Mouse (Mus musculus) embryonic facial prominence, embryonic 10.5 days (tissue): Measurements from ENCODE around the gene Map6. TPM values are rescaled to one million over a fixed set of nuclear protein-coding genes. Genes with fewer than 3 reads are reported as not detected.

Source experiments
- DNase-seq: peaks from one replicate; pipeline ENCODE4 v3.0.0-alpha.2; 2017; ENCODE audit warnings: low spot score
- H3K27ac ChIP-seq: fragments of 300-500 bp; sonication (generic); replicated peaks from 2 replicates; pipeline ENCODE4 v1.5.1; 2016; ENCODE audit warnings: mild to moderate bottlenecking
- H3K27me3 ChIP-seq: fragments of 300-500 bp; sonication (generic); replicated peaks from 2 replicates; pipeline ENCODE4 v1.6.1; 2016; ENCODE audit warnings: low read depth, mild to moderate bottlenecking; ENCODE audit not compliant: poor library complexity, severe bottlenecking
- H3K36me3 ChIP-seq: fragments of 300-500 bp; sonication (generic); replicated peaks from 2 replicates; pipeline ENCODE4 v1.6.1; 2016; ENCODE audit warnings: mild to moderate bottlenecking, moderate library complexity
- H3K4me1 ChIP-seq: fragments of 300-500 bp; sonication (generic); 2 replicates; pipeline ENCODE4 v1.6.1; 2016
- H3K4me3 ChIP-seq: fragments of 300-500 bp; sonication (generic); 2 replicates; pipeline ENCODE4 v1.5.1; 2016; ENCODE audit warnings: mild to moderate bottlenecking, moderate library complexity
- H3K9me3 ChIP-seq: fragments of 300-500 bp; sonication (generic); 2 replicates; pipeline ENCODE4 v1.6.1; 2016; ENCODE audit warnings: mild to moderate bottlenecking
- WGBS: fragments of 180-500 bp; shearing (Covaris S2); methylation state at CpG from one replicate; pipeline ENCODE4 v1.1.7; 2016; 5-methylcytosine and 5-hydroxymethylcytosine counted together
- polyA plus RNA-seq: library from polyadenylated mRNA; unstranded; fragments of >200 nt; fragmentation: Nextera tagmentation; extraction: Ambion mirVana; gene quantifications from 2 replicates; pipeline ENCODE4 v1.2.1, GENCODE M21; 2016

The Map6 gene
- polyA plus RNA-seq, 1 experiment from 2014 or later = 10.2 TPM

DNA sequence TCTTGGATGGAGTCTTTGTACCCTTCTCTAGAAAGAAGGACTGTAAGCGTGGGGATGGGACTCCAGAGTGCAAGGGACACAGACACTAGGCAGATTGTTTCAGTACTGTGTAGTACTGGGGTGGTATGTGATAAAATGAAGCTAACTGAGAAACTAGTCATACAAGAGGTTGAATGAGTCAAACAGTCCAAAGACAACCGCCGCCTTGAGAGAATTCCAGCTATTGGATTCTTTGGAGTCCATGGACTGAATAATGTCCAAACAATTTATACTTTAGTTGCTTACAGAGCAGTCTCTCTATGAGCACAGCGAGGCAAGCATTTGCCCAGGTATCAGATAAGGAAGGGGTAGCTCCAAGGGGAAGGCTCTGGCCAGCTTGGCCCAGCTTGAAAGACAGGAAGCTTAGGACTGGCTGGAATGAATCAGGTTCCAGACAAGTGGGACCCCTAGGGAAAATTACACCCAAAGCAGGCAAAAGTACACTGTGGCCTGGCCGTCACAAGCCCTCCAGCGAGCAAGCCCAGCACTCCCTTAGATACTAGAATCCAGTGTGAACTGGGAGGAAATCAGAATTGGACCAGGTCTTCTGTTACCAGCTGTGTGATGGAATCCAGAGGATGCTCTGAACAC lies 55.6 kb downstream of the Map6 start:
- no peak for DNase-seq
- Histone ChIP-seq H3K4me3 (no peak overlapping the region), H3K4me1 (peaks cover 52% of the 10 kb centered on the region), H3K27me3 (peaks cover 45% of the 10 kb centered on the region), H3K27ac (no peak overlapping the region), H3K9me3 (no peaks in the 10 kb centered on the region), H3K36me3 (no peaks in the 10 kb centered on the region)
- 84% methylated on average over 6 of the region's 6 CpGs for WGBS

GRCm38 (mm10) chr7:99323321-99323700 lies 56.1 kb downstream of the Map6 start:
- Histone ChIP-seq H3K36me3 (no peaks in the 10 kb centered on the region), H3K27ac (no peak overlapping the region), H3K4me1 (peaks cover 50% of the 10 kb centered on the region), H3K9me3 (no peaks in the 10 kb centered on the region), H3K27me3 (peaks cover 44% of the 10 kb centered on the region), H3K4me3 (no peak overlapping the region)
- WGBS = 91% methylated on average over 9 of the region's 9 CpGs
- no peak for DNase-seq

DNA sequence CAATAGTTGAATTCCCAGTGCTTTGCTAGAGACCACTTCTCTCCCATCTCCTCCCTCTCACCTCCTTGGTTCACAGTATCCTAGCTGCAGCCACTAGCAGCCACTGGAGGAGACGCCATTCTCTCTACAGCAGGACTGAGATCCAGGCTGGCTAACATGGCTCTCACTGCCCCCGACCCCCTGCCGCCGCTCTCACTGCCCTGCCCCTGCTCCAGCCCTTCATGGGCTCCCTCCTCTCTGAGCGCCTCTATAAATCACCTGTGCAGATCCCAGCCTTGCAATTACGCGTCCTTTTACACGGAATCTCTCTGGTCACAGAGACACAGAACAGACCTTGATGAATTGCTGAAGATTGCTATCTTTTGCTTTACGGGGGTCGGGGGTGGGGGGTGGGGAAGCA lies 57.6 kb downstream of the Map6 start:
- Histone ChIP-seq H3K27ac (no peak overlapping the region), H3K36me3 (no peaks in the 10 kb centered on the region), H3K4me1 (peaks cover 50% of the 10 kb centered on the region), H3K27me3 (peaks cover 44% of the 10 kb centered on the region), H3K9me3 (no peaks in the 10 kb centered on the region), H3K4me3 (no peak overlapping the region)
- WGBS = 35% methylated on average over 10 of the region's 10 CpGs
- DNase-seq = no peak

DNA sequence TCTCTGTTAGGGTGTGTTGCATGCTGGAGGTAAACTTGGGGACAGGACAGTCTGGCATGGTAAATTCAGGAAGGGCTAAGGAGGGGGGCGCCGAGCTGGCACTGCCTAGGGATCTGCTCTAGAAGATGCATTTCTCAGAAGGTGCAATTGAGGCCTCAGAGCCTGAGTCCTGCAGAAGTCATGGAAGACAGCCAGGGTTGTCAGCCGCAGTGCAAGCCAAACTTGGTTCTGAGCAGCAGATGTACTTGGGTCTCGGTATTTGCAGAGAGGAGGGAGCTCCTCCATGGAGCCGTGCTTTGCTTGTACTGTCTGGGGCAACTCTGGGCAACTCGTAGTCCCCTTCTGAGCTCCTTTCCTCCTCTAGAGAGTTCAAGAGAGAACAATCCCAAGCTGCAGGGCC lies 58.9 kb downstream of the Map6 start:
- H3K36me3 ChIP-seq = no peaks in the 10 kb centered on the region
- 72% methylated on average over 6 of the region's 6 CpGs for WGBS
- no peak for DNase-seq
- H3K9me3 ChIP-seq = no peaks in the 10 kb centered on the region
- no peak overlapping the region for H3K4me3 ChIP-seq
- peaks cover 37% of the 10 kb centered on the region for H3K27me3 ChIP-seq
- H3K27ac ChIP-seq = no peak overlapping the region
- H3K4me1 ChIP-seq = peaks cover 38% of the 10 kb centered on the region

DNA sequence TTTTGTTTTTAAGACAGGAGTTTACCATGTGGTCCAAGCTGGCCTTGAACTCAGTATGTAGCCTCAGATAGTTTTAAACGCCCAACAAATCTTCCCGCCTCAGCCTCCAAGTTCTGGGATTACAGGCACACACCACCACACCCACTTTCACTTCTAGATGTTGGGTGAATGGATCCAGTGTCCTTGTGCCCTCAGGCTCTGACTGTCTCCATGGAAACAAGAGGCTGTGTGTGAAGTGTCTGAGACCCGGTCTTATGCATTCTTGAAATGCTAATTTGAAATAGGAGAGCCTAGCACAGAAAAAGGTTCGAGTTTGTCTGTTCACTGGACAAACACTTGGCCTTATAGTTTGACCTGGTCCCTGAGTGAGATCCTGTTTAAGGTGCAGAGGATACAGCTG lies 61.6 kb downstream of the Map6 start:
- Histone ChIP-seq H3K27me3 (peaks cover 26% of the 10 kb centered on the region), H3K4me1 (peaks cover 36% of the 10 kb centered on the region), H3K9me3 (no peaks in the 10 kb centered on the region), H3K27ac (0 out of 2 replicates have a peak overlapping the region, but pooled peaks have one; percentile 37), H3K4me3 (no peak overlapping the region), H3K36me3 (no peaks in the 10 kb centered on the region)
- WGBS = 54% methylated on average over 4 of the region's 4 CpGs
- peak; percentile 54 for DNase-seq

DNA sequence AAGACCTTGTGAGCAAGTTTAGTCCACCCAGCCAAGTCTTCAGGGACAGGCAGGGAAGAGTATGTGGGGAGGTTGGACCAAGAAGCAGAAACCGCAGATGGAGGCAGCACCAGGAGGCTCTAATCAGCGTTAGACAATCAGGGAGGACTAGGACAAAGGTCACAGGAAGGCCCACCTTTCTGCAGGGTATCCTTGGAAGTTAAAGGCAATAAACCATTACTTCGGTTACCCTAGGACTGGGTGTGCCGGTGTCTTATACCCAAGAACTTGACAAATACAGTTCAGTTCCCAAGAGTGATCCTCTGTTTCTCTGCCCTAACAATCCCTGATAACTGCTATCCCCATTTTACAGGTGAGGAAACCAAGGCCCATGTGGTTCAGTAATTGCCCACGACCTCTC lies 62.8 kb downstream of the Map6 start:
- H3K9me3 ChIP-seq = no peaks in the 10 kb centered on the region
- H3K4me1 ChIP-seq = peaks cover 29% of the 10 kb centered on the region
- H3K27ac ChIP-seq = no peak overlapping the region

GRCm38 (mm10) chr7:99332774-99333480 lies 65.7 kb downstream of the Map6 start:
- Histone ChIP-seq H3K9me3 (no peaks in the 10 kb centered on the region), H3K27ac (peak overlapping the region; percentile 60; the same call in 1 of the 2 replicates), H3K4me3 (no peak overlapping the region), H3K4me1 (peaks cover 19% of the 10 kb centered on the region), H3K27me3 (no peaks in the 10 kb centered on the region), H3K36me3 (peaks cover 11% of the 10 kb centered on the region; the same call in 1 of the 2 replicates)
- DNase-seq = peak; percentile 91
- 46% methylated on average over 12 of the region's 12 CpGs for WGBS

More for the DNA sequence above, 62.8 kb downstream of the Map6 start:
- Histone ChIP-seq H3K36me3 (no peaks in the 10 kb centered on the region), H3K4me3 (no peak overlapping the region), H3K27me3 (peaks cover 16% of the 10 kb centered on the region)
- DNase-seq = no peak
- 84% methylated on average over 5 of the region's 5 CpGs for WGBS

GRCm38 (mm10) chr7:99340736-99341135 lies 73.5 kb downstream of the Map6 start:
- peaks cover 10% of the 10 kb centered on the region; the same call in 1 of the 2 replicates for H3K4me1 ChIP-seq
- no peak overlapping the region for H3K4me3 ChIP-seq
- 82% methylated on average over 8 of the region's 8 CpGs for WGBS
- no peaks in the 10 kb centered on the region for H3K27me3 ChIP-seq
- peaks cover 63% of the 10 kb centered on the region for H3K36me3 ChIP-seq
- H3K27ac ChIP-seq = no peak overlapping the region
- H3K9me3 ChIP-seq = no peaks in the 10 kb centered on the region
- no peak for DNase-seq

- no peaks in the 10 kb centered on the region for H3K9me3 ChIP-seq
- no peaks in the 10 kb centered on the region for H3K27me3 ChIP-seq
- no peak overlapping the region for H3K27ac ChIP-seq
- WGBS = 84% methylated on average over 4 of the region's 4 CpGs
- no peak overlapping the region for H3K4me3 ChIP-seq
- no peak for DNase-seq
- peaks cover 80% of the 10 kb centered on the region for H3K36me3 ChIP-seq
- peaks cover 14% of the 10 kb centered on the region; the same call in 1 of the 2 replicates for H3K4me1 ChIP-seq
These were observed 76.3 kb downstream of the Map6 start for GRCm38 (mm10) chr7:99343577-99343976.

DNA sequence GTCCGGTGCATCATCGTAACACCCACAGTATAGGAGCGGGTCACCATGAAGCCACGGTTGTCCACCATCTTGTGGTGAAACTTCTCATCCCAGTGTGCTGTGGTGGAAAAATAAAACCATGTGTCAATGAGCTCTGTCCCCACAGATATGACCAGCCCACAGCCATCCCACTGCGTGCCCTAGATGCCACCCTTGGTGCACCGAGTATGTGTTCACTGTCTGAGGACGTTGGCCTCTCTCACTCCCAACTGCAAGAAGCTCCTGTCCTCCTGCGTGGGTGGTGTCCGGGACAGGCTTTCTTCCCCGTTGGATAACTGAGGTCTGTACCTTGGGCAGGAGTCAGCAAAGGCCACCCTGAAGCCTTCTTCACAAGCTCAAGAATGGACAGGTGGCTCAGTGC lies 80.0 kb downstream of the Map6 start:
- Histone ChIP-seq H3K4me3 (no peak overlapping the region), H3K4me1 (peaks cover 42% of the 10 kb centered on the region), H3K27ac (no peak overlapping the region), H3K27me3 (no peaks in the 10 kb centered on the region), H3K36me3 (peaks cover 88% of the 10 kb centered on the region), H3K9me3 (no peaks in the 10 kb centered on the region)
- 96% methylated on average over 10 of the region's 10 CpGs for WGBS
- no peak for DNase-seq

- DNase-seq = no peak
- peaks cover 58% of the 10 kb centered on the region for H3K4me1 ChIP-seq
- H3K9me3 ChIP-seq = no peaks in the 10 kb centered on the region
- no peaks in the 10 kb centered on the region for H3K27me3 ChIP-seq
- H3K4me3 ChIP-seq = peak overlapping the region; percentile 8; the same call in 1 of the 2 replicates
- 95% methylated on average over 26 of the region's 26 CpGs for WGBS
- peaks cover 73% of the 10 kb centered on the region for H3K36me3 ChIP-seq
- H3K27ac ChIP-seq = no peak overlapping the region
These were observed 81.6 kb downstream of the Map6 start for GRCm38 (mm10) chr7:99348883-99349282.

GRCm38 (mm10) chr7:99349782-99350720 lies 82.8 kb downstream of the Map6 start:
- Histone ChIP-seq H3K4me3 (peak overlapping the region; percentile 67), H3K27me3 (no peaks in the 10 kb centered on the region), H3K4me1 (peaks cover 69% of the 10 kb centered on the region), H3K9me3 (no peaks in the 10 kb centered on the region), H3K27ac (peak overlapping the region; percentile 96), H3K36me3 (peaks cover 62% of the 10 kb centered on the region)
- no peak for DNase-seq
- WGBS = 74% methylated on average over 9 of the region's 9 CpGs
